Mouse (Mus musculus) MEL (cell line): Measurements from ENCODE around the gene Lypla2. TPM values are rescaled to one million over a fixed set of nuclear protein-coding genes. Genes with fewer than 3 reads are reported as not detected.

ENCODE experiments used
- DNase-seq: peaks from one replicate; pipeline ENCODE4 v3.0.0; 2011; ENCODE audit warnings: low read depth, low spot score
- H3K27ac ChIP-seq: 2 replicates; pipeline ENCODE4 v1.5.1; 2012; ENCODE audit warnings: low read depth, mild to moderate bottlenecking, control low read depth, low read length, moderate library complexity; ENCODE audit not compliant: control insufficient read depth
- H3K27me3 ChIP-seq, 2 experiments: fragments of 150-350 bp in 1 of 2; sonication (generic) in 1 of 2; 2 replicates each; pipeline ENCODE4 v1.6.1; 2012; ENCODE audit warnings: low read length in 2 of 2, mild to moderate bottlenecking in 2 of 2, improper control_type of control experiment in 1 of 2, moderate library complexity in 1 of 2; ENCODE audit not compliant: insufficient read depth in 2 of 2, control insufficient read depth in 1 of 2
- H3K36me3 ChIP-seq, 2 experiments: 2 replicates each; pipeline ENCODE4 v1.6.1; 2012 to 2014; ENCODE audit warnings: low read length in 2 of 2, improper control_type of control experiment in 1 of 2, inconsistent platforms in 1 of 2, mild to moderate bottlenecking in 1 of 2; ENCODE audit not compliant: insufficient read depth in 2 of 2, control insufficient read depth in 1 of 2
- H3K4me1 ChIP-seq, 2 experiments: fragments of 150-350 bp in 1 of 2; sonication (generic) in 1 of 2; 2 replicates each; pipeline ENCODE4 v1.6.1; 2012; ENCODE audit warnings: low read length in 2 of 2, improper control_type of control experiment in 1 of 2, mild to moderate bottlenecking in 1 of 2; ENCODE audit not compliant: insufficient read depth in 2 of 2, control insufficient read depth in 1 of 2
- H3K4me3 ChIP-seq, 2 experiments: fragments of 150-350 bp in 1 of 2; sonication (generic) in 1 of 2; 2 replicates each; pipeline ENCODE4 v1.5.1; 2012; ENCODE audit warnings: low read depth in 2 of 2, low read length in 2 of 2, mild to moderate bottlenecking in 2 of 2, moderate library complexity in 2 of 2, control low read depth in 1 of 2, improper control_type of control experiment in 1 of 2; ENCODE audit not compliant: control insufficient read depth in 1 of 2, insufficient read depth in 1 of 2
- H3K79me2 ChIP-seq: 2 replicates; pipeline ENCODE4 v1.6.1; 2012; ENCODE audit warnings: mild to moderate bottlenecking, low read length, moderate library complexity; ENCODE audit not compliant: control insufficient read depth, poor library complexity, insufficient read depth
- H3K9ac ChIP-seq: 2 replicates; pipeline ENCODE4 v1.6.1; 2012; ENCODE audit warnings: low read depth, mild to moderate bottlenecking, control low read depth, low read length, moderate library complexity; ENCODE audit not compliant: control insufficient read depth, poor library complexity, severe bottlenecking
- H3K9me3 ChIP-seq: fragments of 150-350 bp; sonication (generic); replicated peaks from 2 replicates; pipeline ENCODE4 v1.6.1; 2012; ENCODE audit warnings: mild to moderate bottlenecking, low read length, improper control_type of control experiment, moderate library complexity; ENCODE audit not compliant: insufficient read depth
- BHLHE40 ChIP-seq: IDR thresholded peaks from 2 replicates; pipeline ENCODE4 v1.6.1; 2012; ENCODE audit warnings: low read depth, mild to moderate bottlenecking, inconsistent platforms, low read length, improper control_type of control experiment, borderline replicate concordance
- CHD1 ChIP-seq: IDR thresholded peaks from 2 replicates; pipeline ENCODE4 v1.6.1; 2012; ENCODE audit warnings: low read depth, mild to moderate bottlenecking, inconsistent platforms, low read length, improper control_type of control experiment
- CHD2 ChIP-seq: IDR thresholded peaks from 2 replicates; pipeline ENCODE4 v1.6.1; 2011; ENCODE audit warnings: low read length, improper control_type of control experiment
- CTCF ChIP-seq, 3 experiments: IDR thresholded peaks in 2 of 3; conservative IDR thresholded peaks in 1 of 3; 2 replicates each; pipeline ENCODE4 v1.5.1; 2011 to 2012; ENCODE audit warnings: low read length in 3 of 3, low read depth in 2 of 3, mild to moderate bottlenecking in 2 of 3, improper control_type of control experiment in 1 of 3, inconsistent platforms in 1 of 3, mixed read lengths in 1 of 3, moderate library complexity in 1 of 3; ENCODE audit not compliant: control insufficient read depth in 1 of 3, insufficient read depth in 1 of 3, poor library complexity in 1 of 3, severe bottlenecking in 1 of 3
- E2F4 ChIP-seq: IDR thresholded peaks from 2 replicates; pipeline ENCODE4 v1.6.1; 2011; ENCODE audit warnings: low read depth, low read length, improper control_type of control experiment, borderline replicate concordance
- ELF1 ChIP-seq: IDR thresholded peaks from 2 replicates; pipeline ENCODE4 v1.6.1; 2014; ENCODE audit warnings: low read depth, mild to moderate bottlenecking, inconsistent platforms, low read length, improper control_type of control experiment, moderate library complexity
- ETS1 ChIP-seq: IDR thresholded peaks from 2 replicates; pipeline ENCODE4 v1.6.1; 2012; ENCODE audit warnings: low read depth, mild to moderate bottlenecking, inconsistent platforms, low read length, improper control_type of control experiment, moderate library complexity
- GABPA ChIP-seq: IDR thresholded peaks from 2 replicates; pipeline ENCODE4 v1.6.1; 2012; ENCODE audit warnings: low read depth, mild to moderate bottlenecking, inconsistent platforms, low read length, improper control_type of control experiment, moderate library complexity
- GATA1 ChIP-seq: IDR thresholded peaks from 2 replicates; pipeline ENCODE4 v1.6.1; 2011; ENCODE audit warnings: low read depth, low read length, improper control_type of control experiment
- HCFC1 ChIP-seq: IDR thresholded peaks from 2 replicates; pipeline ENCODE4 v1.6.1; 2012; ENCODE audit warnings: low read depth, mild to moderate bottlenecking, inconsistent platforms, low read length, improper control_type of control experiment, moderate library complexity
- JUND ChIP-seq: IDR thresholded peaks from 2 replicates; pipeline ENCODE4 v1.6.1; 2011; ENCODE audit warnings: low read depth, mild to moderate bottlenecking, improper control_type of control experiment, low read length
- KAT2A ChIP-seq: conservative IDR thresholded peaks from 2 replicates; pipeline ENCODE4 v1.6.1; 2012; ENCODE audit warnings: low read depth, low read length, improper control_type of control experiment, inconsistent platforms
- MAFK ChIP-seq: IDR thresholded peaks from 2 replicates; pipeline ENCODE4 v1.6.1; 2011; ENCODE audit warnings: low read depth, mild to moderate bottlenecking, low read length, improper control_type of control experiment, borderline replicate concordance
- MAX ChIP-seq: IDR thresholded peaks from 2 replicates; pipeline ENCODE4 v1.6.1; 2011; ENCODE audit warnings: low read length, improper control_type of control experiment
- MAZ ChIP-seq: IDR thresholded peaks from 2 replicates; pipeline ENCODE4 v1.6.1; 2012; ENCODE audit warnings: low read depth, mild to moderate bottlenecking, inconsistent platforms, low read length, improper control_type of control experiment
- MEF2A ChIP-seq: IDR thresholded peaks from 2 replicates; pipeline ENCODE4 v1.6.1; 2014; ENCODE audit warnings: low read depth, mild to moderate bottlenecking, inconsistent platforms, low read length, improper control_type of control experiment; ENCODE audit not compliant: poor library complexity, insufficient replicate concordance, severe bottlenecking; ENCODE audit errors: extremely low read depth
- MXI1 ChIP-seq: IDR thresholded peaks from 2 replicates; pipeline ENCODE4 v1.6.1; 2011; ENCODE audit warnings: mild to moderate bottlenecking, low read depth, low read length, improper control_type of control experiment
- MYB ChIP-seq: IDR thresholded peaks from 2 replicates; pipeline ENCODE4 v1.6.1; 2011; ENCODE audit warnings: mild to moderate bottlenecking, low read depth, low read length, improper control_type of control experiment
- MYC ChIP-seq: IDR thresholded peaks from 2 replicates; pipeline ENCODE4 v1.6.1; 2011; ENCODE audit warnings: low read depth, mild to moderate bottlenecking, low read length, improper control_type of control experiment, moderate library complexity
- NELFE ChIP-seq: IDR thresholded peaks from 2 replicates; pipeline ENCODE4 v1.6.1; 2011; ENCODE audit warnings: low read depth, low read length, improper control_type of control experiment
- NRF1 ChIP-seq: IDR thresholded peaks from 2 replicates; pipeline ENCODE4 v1.6.1; 2014; ENCODE audit warnings: low read depth, mild to moderate bottlenecking, inconsistent platforms, low read length, improper control_type of control experiment, moderate library complexity; ENCODE audit not compliant: poor library complexity, insufficient read depth, severe bottlenecking
- POLR2A ChIP-seq, 2 experiments: IDR thresholded peaks; 2 replicates each; pipeline ENCODE4 v1.6.1; 2011 to 2012; ENCODE audit warnings: low read length in 2 of 2, mild to moderate bottlenecking in 2 of 2, control low read depth in 1 of 2, improper control_type of control experiment in 1 of 2, low read depth in 1 of 2, moderate library complexity in 1 of 2; ENCODE audit not compliant: control insufficient read depth in 1 of 2, insufficient read depth in 1 of 2, poor library complexity in 1 of 2
- POLR2AphosphoS2 ChIP-seq: IDR thresholded peaks from 2 replicates; pipeline ENCODE4 v1.6.1; 2011; ENCODE audit warnings: low read length, improper control_type of control experiment
- POLR2AphosphoS5 ChIP-seq: IDR thresholded peaks from 2 replicates; pipeline ENCODE4 v1.6.1; 2012; ENCODE audit warnings: low read depth, borderline replicate concordance, mild to moderate bottlenecking, inconsistent platforms, low read length, moderate library complexity, mixed read lengths
- RAD21 ChIP-seq: IDR thresholded peaks from 2 replicates; pipeline ENCODE4 v1.6.1; 2011; ENCODE audit warnings: mild to moderate bottlenecking, low read depth, low read length, improper control_type of control experiment
- RCOR1 ChIP-seq: IDR thresholded peaks from 2 replicates; pipeline ENCODE4 v1.6.1; 2012; ENCODE audit warnings: low read depth, mild to moderate bottlenecking, inconsistent platforms, low read length, improper control_type of control experiment
- SIN3A ChIP-seq: IDR thresholded peaks from 2 replicates; pipeline ENCODE4 v1.6.1; 2012; ENCODE audit warnings: low read length, improper control_type of control experiment, inconsistent platforms
- TAL1 ChIP-seq: IDR thresholded peaks from 2 replicates; pipeline ENCODE4 v1.6.1; 2012; ENCODE audit warnings: mild to moderate bottlenecking, inconsistent platforms, low read length, moderate library complexity, mixed read lengths
- TBP ChIP-seq: IDR thresholded peaks from 2 replicates; pipeline ENCODE4 v1.8.0; 2011; ENCODE audit warnings: low read depth, low read length, improper control_type of control experiment
- TCF12 ChIP-seq: IDR thresholded peaks from 2 replicates; pipeline ENCODE4 v1.6.1; 2014; ENCODE audit warnings: low read depth, mild to moderate bottlenecking, inconsistent platforms, low read length, improper control_type of control experiment, moderate library complexity
- UBTF ChIP-seq: IDR thresholded peaks from 2 replicates; pipeline ENCODE4 v1.6.1; 2012; ENCODE audit warnings: low read depth, mild to moderate bottlenecking, inconsistent platforms, low read length, improper control_type of control experiment, moderate library complexity, borderline replicate concordance; ENCODE audit not compliant: insufficient read depth
- USF1 ChIP-seq: IDR thresholded peaks from 2 replicates; pipeline ENCODE4 v1.6.1; 2014; ENCODE audit warnings: low read depth, mild to moderate bottlenecking, inconsistent platforms, low read length, improper control_type of control experiment, moderate library complexity
- USF2 ChIP-seq, 2 experiments: IDR thresholded peaks; 2 replicates each; pipeline ENCODE4 v1.6.1; 2011 to 2012; ENCODE audit warnings: improper control_type of control experiment in 2 of 2, low read length in 2 of 2, borderline replicate concordance in 1 of 2, inconsistent platforms in 1 of 2, low read depth in 1 of 2, mild to moderate bottlenecking in 1 of 2; ENCODE audit not compliant: insufficient read depth in 1 of 2
- ZC3H11A ChIP-seq: IDR thresholded peaks from 2 replicates; pipeline ENCODE4 v1.6.1; 2012; ENCODE audit warnings: low read depth, mild to moderate bottlenecking, inconsistent platforms, low read length, improper control_type of control experiment
- ZKSCAN1 ChIP-seq: IDR thresholded peaks from 2 replicates; pipeline ENCODE4 v1.6.1; 2012; ENCODE audit warnings: low read depth, mild to moderate bottlenecking, inconsistent platforms, low read length, improper control_type of control experiment, moderate library complexity
- ZMIZ1 ChIP-seq: IDR thresholded peaks from 2 replicates; pipeline ENCODE4 v1.6.1; 2012; ENCODE audit warnings: low read depth, mild to moderate bottlenecking, inconsistent platforms, low read length, improper control_type of control experiment, moderate library complexity
- ZNF384 ChIP-seq: IDR thresholded peaks from 2 replicates; pipeline ENCODE4 v1.6.1; 2012; ENCODE audit warnings: low read depth, mild to moderate bottlenecking, inconsistent platforms, low read length, improper control_type of control experiment
- polyA plus RNA-seq, 2 experiments: library from polyadenylated mRNA; stranded (reverse) in 1 of 2; unstranded in 1 of 2; fragments of >175 nt in 1 of 2; fragments of >200 nt in 1 of 2; gene quantifications; 2 replicates each; pipeline versions ENCODE4 v1.2.1 to v1.2.4; 2012; ENCODE audit warnings: low replicate concordance in 2 of 2, low read depth in 1 of 2; ENCODE audit not compliant: insufficient read length in 2 of 2, insufficient read depth in 1 of 2, missing spikeins in 1 of 2
- total RNA-seq: library from RNA; depleted of rRNA; stranded (reverse); fragments of 300-350 nt; gene quantifications from 2 replicates; pipeline ENCODE4 v1.2.3, GENCODE M21; 2012

The Lypla2 gene
- total and polyA plus RNA-seq, 3 experiments, result 65.1 to 95.6 TPM; not detected in 1

DNA sequence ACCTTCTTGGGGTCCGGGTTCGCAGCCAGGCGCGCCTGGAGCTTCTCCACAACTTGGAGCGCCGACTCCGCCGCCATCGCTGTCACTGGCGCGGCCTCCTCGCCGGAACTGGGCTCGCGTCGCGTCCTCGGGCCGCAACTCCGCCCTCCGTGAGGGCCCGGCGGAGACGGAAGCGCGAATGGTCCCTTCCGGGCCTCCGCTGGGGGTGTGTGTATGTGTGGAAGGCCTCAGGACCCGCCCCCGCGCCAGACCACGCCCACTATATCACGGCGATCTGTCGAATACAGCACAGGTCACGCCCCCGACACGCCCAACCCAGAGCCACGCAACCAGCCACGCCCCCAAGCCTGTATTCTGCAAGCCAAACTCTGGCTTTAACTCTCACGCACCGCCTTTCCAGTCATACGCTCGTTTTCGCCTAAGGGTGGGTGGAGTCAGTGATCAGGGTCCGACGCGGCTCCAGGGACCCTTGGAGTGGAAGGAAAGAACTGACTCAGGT, 49.2 kb upstream of the Lypla2 start, which contains the start of gene Eloa:
Gene Eloa (minus strand): TSS at position 215 of the 499 bp plus-strand sequence.
- H3K9ac ChIP-seq, result peak within 1 kb of the TSS; percentile 86
- H3K9me3 ChIP-seq, result no peaks in the 10 kb centered on the region
- H3K4me1 ChIP-seq, result peaks cover 9 to 10% of the 10 kb centered on the region in 2 experiments
- peaks cover 42% of the 10 kb centered on the region for H3K79me2 ChIP-seq
- peak within 1 kb of the TSS; percentile 87 to 99 for H3K4me3 ChIP-seq
- H3K27me3 ChIP-seq, result no peaks in the 10 kb centered on the region
- peaks cover 0 to 15% of the 10 kb centered on the region in 2 experiments; a peak in 3 of 4 replicates for H3K36me3 ChIP-seq
- H3K27ac ChIP-seq, result peak within 1 kb of the TSS; percentile 32
- DNase-seq, result peak; percentile 100
- TF ChIP-seq RCOR1, result no peak
- TF ChIP-seq MAFK, result no peak
- TF ChIP-seq CHD2, result no peak
- TF ChIP-seq UBTF, result peak; percentile 90; the same call in 1 of the 2 replicates
- peak; percentile 87 for TF ChIP-seq HCFC1
- TF ChIP-seq MYB, result no peak
- peak; percentile 77 to 81 for TF ChIP-seq POLR2A (IDR thresholded peaks at IDR 0.05; ENCODE audit: control insufficient read depth in 1 of 2, insufficient read depth in 1 of 2, low read depth in 1 of 2, low read length in 2 of 2, poor library complexity in 1 of 2)
- no peak for TF ChIP-seq E2F4
- TF ChIP-seq GABPA, result no peak
- TF ChIP-seq USF1, result peak; percentile 66; the same call in 1 of the 2 replicates
- no peak for TF ChIP-seq GATA1
- TF ChIP-seq MAZ, result no peak; the same call in 1 of the 2 replicates
- peak; percentile 74 for TF ChIP-seq TBP
- TF ChIP-seq MYC, result 0 out of 2 replicates have a peak, but pooled peaks have one; percentile 33
- TF ChIP-seq POLR2AphosphoS5, result no peak
- peak; percentile 72 for TF ChIP-seq MAX
- TF ChIP-seq SIN3A, result peak; percentile 84
- TF ChIP-seq ZKSCAN1, result no peak
- TF ChIP-seq ETS1, result peak; percentile 48
- TF ChIP-seq CTCF (IDR thresholded peaks at IDR 0.05 in 2 of 3, conservative IDR thresholded peaks at IDR 0.05 in 1 of 3; ENCODE audit: control insufficient read depth in 1 of 3, insufficient read depth in 1 of 3, low read depth in 2 of 3, low read length in 3 of 3, poor library complexity in 1 of 3, severe bottlenecking in 1 of 3), result no peak
- TF ChIP-seq ZNF384, result no peak
- TF ChIP-seq TAL1, result no peak
- TF ChIP-seq ELF1, result peak; percentile 80
- no peak for TF ChIP-seq ZC3H11A
- TF ChIP-seq KAT2A, result no peak; the same call in 1 of the 2 replicates
- no peak for TF ChIP-seq MEF2A
- TF ChIP-seq ZMIZ1, result peak; percentile 84
- no peak for TF ChIP-seq JUND
- no peak for TF ChIP-seq RAD21
- TF ChIP-seq USF2 (IDR thresholded peaks at IDR 0.05; ENCODE audit: borderline replicate concordance in 1 of 2, insufficient read depth in 1 of 2, low read depth in 1 of 2, low read length in 2 of 2), result no peak
- TF ChIP-seq NRF1, result peak; percentile 44; the same call in 1 of the 2 replicates
- TF ChIP-seq BHLHE40, result no peak
- no peak for TF ChIP-seq CHD1
- peak; percentile 78; the same call in 1 of the 2 replicates for TF ChIP-seq POLR2AphosphoS2
- peak; percentile 72 for TF ChIP-seq TCF12
- TF ChIP-seq MXI1, result peak; percentile 80
- TF ChIP-seq NELFE, result peak; percentile 81
